Mouse (Mus musculus) kidney, postnatal 25 days (tissue): Measurements from ENCODE around the gene Metrnl.
"Not testable (repeated sequence)": the region's sequence is repeated elsewhere in the genome, so short reads cannot be mapped to it uniquely, and the experiment has no call there.

ENCODE experiments used
- DNase-seq, 2 experiments: peaks; one replicate each; pipeline ENCODE4 v3.0.0; 2021; ENCODE audit warnings: mixed read lengths in 2 of 2

The Metrnl gene

DNA sequence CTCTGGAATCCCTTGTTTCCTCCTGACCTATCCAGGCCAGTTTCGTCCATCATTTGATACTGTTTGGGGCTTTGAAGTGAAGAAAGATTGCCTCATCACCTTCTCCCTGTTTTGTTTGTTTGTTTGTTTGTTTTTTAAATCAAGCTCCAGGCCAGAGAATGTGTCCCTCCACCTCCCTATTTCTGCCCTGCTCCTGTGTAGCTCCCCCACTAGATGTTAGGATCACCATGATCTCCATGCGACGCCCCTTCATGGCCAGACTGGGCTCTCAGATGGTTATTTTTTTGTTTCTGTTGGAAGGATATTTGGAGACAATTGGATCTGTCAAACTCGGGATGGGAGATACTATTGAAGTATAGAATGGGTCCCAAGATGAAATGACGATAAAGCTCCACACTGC, at the start of gene Metrnl:
Gene Metrnl, plus strand, starts transcription at position 301 of the 400 bp plus-strand sequence.
- DNase-seq: no peak

DNA sequence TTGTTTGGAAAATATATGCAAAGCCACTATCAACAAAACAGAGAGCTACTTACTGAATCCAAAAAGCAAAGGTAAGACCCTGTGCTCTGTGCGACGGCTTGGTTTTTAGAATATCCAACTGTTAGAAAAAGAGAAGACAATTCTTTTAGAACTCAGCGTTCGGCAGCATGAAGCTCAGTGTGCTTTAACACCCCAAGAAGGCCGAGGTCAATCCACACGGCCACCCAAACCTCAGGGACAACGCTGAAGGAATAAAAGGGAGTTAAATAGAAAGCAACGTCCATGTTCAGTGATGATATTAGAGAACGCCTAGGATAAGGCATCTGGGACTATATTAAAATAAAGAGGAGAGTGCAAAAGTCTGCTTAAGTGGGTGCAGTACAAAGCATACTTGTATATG, 49.8 kb upstream of the Metrnl start:
- no peak for DNase-seq

DNA sequence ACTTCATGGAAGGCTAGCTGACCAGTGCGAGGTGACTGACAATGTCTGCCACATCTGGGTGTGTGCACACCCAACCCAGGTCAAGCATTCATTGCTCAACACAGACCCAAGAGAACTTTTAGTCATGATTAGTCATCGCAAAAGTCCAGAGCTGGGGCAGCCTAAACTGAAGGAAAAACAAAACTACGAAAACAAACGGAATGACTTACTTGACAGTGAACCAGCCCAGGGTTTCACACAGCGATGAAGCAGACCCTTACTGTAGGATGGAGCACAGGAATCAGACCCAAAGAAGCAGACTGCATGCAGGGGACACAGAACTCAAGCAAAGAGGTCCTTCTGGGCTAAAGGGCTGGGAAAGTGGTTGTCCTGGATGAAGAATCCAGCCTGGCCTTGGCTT, 49.4 kb upstream of the Metrnl start:
- no peak for DNase-seq

DNA sequence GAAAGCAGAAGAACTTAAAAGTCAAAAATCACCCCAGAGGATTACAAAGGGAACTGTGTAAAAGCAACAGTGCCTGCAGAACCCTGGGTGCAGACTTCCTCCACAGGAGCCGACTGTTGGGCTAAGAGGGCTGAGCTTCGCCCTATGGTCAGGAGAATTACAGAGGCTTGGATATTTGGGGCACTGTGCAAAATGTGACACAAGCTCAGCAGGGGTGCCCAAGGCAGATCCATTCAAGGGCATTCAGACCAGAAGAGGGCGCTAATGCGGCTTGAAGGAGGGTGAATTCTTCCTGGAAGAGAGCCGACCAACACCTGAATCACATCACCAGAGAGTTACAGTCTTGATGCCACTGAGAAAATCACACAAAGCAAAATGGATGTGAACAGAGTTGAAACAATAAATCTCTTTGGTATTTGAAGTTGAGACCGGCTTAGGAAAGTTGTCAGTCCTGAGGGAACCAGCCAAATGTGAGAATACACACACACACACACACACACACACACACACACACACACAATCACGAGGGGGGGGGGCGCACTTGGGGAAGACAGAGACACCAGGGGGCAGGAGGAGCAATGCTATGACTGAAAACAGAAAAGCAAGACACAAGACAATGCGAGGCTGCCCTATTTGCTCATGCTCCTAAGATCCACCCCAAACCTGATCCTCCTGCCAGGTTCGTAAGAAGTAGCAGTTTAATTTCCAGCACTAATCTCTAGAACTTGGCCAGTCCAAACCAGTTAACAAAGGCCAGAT, 48.6 kb upstream of the Metrnl start:
- peak; percentile 85 to 92 for DNase-seq

DNA sequence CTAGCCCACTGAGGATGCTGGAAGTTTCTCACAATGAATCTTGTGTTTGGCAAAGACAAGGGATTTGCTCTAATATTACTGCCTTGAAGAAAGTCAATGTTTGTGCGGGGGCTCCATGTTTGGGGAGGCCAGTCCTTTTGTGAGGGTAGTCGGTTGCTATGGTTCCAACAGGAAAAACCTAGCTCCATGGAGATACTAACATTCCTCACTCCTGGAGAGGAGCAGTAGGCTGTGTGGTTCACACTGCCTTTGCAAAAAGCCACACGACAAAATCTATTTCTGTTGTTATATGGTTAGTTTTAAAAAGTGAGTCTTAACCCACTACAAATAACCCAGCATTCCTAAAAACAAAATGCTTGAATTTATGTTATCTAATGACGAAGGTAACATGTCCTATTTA, 47.7 kb upstream of the Metrnl start:
- no peak for DNase-seq

DNA sequence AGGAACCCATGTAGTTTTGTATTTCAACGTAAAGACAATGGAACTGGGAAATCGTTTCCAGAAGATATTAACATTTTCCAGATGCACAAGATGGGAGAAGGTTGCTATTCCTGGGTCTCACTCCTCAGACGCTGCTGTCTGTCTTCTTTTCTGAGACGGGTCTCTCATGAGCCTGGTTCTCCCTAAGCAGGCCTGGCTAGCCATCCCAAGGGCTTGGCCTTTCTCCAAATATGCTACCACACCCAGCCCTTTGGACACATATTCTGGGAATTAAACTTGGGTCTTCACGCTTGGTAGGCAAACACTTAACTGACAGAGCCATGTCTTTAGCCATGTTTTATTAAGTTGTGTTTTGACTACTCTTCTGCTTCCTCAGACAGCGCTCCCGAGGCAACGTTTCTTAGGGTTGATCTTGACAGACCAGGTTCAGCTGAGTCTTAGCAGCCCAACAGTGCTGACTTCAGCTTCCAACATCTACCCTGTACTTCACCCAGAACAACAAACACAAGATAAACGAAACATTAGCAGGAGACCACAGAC, 46.9 kb upstream of the Metrnl start:
- no peak for DNase-seq

DNA sequence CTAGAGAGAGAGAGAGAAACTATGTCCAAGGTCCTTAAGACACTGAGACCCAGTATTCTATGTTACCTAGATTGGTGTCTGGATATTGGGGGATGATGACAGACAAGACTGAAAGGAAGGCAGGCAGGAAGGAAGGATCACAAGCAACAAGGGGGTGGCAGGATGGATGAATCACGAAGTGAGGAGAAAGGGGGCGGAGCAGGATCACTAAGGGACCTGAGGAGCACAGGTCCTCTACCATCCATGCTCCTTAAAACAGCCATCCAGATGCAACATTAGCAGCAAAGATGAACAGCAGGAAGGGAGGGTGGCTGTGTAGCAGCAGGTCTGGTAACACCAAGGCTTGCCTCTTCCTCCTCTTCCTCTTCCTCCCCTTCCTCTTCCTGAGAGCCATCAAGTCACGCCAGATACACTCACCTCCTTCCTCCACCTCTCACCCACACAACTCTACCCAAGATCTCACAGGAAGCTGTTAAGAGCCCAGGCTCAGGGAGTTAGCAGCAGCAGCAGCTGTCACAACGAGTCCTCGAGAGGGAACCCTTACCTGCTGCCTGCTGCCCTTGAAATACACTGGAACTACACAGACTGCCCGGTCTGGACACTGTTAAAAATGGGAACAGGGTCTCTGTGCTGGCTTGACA, 46.1 kb upstream of the Metrnl start:
- no peak for DNase-seq

DNA sequence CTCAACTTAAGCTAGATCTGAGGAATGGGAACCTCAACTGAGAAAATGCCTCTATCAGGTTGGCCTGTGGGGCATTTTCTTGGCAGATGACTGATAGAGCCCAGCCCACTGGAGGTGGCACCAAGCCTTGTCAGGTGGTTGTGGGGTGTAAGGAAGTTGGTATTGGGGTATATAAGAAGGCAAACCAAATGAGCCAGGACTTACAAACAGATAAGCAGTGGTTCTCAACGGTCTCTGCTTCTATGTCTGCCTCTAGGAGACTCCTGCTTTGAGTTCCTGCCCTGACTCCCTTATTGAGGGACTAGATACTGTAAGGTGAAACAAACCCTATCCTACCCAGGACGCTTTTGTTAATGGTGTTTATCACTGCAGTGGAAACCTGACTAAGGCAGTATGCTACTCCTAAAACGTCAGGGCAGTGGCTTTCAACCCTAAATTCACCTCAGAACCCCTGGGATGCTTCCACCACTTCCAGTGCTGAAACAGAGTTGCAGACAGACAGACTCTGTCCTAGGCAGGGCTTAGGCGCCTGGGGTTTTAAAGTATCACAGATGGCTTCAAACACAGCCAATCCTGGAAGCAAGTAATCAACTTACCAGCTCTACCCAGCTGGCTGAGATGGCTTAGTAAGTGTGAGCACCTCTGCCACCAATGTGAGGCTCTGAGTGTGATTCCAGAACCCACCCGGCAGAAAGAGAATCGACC, 45.4 kb upstream of the Metrnl start:
- no peak for DNase-seq

DNA sequence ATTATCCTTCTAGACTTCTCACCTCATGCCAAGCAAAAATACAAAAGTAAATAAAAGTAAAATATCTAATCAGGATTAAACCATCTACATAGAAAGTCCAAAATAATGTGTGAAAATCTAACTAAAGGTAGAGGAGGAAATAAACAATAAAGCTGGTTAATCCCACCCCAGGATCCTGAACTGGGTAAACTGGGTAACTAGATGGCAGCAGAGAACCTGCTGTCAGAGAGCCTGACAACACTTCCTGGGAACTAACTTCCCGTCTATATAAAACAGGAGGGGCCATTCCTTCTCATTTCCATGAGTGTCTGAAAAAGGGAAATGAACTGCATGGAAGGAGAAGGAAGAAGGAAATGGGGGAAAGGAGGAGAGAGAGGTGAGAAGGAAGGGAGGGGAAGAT, 43.2 kb upstream of the Metrnl start:
- DNase-seq: no peak

DNA sequence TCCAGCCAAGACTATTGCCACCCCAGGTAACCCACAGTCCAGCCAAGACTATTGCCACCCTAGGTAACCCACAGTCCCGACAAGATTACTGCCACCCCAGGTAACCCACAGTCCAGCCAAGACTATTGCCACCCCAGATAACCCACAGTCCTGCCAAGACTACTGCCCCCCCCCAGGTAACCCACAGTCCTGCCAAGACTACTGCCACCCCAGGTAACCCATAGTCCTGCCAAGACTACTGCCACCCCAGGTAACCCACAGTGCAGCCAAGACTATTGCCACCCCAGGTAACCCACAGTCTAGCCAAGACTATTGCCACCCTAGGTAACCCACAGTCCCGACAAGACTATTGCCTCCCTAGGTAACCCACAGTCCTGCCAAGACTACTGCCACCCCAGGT, 40.7 kb upstream of the Metrnl start:
- DNase-seq: not testable (repeated sequence)

DNA sequence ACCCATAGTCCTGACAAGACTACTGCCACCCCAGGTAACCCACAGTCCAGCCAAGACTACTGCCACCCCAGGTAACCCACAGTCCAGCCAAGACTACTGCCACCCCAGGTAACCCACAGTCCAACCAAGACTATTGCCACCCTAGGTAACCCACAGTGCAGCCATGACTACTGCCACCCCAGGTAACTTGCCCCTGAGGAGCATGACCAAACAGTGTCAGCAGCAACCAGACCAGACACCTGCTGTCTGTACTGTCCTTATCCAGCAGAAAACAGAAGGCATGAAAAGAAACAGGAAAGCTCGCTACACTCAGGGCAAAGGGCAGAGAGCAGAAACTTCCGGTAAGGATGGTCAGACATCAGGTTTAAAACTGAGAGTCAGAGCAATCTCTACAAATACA, 40.2 kb upstream of the Metrnl start:
- no peak for DNase-seq

DNA sequence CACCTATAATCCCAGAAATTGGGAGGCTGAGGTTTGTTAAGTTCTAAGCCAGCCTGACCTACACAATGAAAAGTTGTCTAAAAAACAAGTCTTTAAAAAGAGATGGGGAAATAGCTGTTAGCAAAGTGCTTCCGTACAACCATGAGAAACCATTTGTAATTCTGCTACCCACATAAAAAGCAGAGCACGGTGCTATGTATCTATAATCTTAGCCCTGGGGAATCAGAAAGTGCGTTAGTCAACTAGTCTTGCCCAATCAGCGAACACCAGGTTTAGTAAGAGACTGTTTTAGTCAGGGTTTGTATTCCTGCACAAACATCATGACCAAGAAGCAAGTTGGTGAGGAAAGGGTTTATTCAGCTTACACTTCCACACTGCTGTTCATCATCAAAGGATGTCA, 33.8 kb upstream of the Metrnl start:
- DNase-seq: no peak

DNA sequence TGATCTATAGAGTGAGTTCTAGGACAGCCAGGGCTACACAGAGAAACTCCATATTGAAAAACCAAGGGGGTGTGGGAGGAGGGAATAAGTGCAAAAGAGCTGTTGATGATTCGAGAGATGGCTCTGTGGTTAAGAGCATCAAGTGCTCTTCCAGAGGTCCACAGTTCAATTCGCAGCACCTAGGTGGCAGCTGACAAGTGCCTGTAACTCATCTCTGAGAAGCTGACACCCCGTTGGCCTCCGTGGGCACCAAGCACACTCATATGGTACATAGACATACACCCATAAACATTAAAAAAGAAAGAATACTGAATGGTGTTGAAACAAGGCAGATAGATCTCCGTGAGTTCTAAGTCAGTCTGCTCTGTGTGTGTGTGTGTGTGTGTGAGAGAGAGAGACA, 32.6 kb upstream of the Metrnl start:
- no peak for DNase-seq

DNA sequence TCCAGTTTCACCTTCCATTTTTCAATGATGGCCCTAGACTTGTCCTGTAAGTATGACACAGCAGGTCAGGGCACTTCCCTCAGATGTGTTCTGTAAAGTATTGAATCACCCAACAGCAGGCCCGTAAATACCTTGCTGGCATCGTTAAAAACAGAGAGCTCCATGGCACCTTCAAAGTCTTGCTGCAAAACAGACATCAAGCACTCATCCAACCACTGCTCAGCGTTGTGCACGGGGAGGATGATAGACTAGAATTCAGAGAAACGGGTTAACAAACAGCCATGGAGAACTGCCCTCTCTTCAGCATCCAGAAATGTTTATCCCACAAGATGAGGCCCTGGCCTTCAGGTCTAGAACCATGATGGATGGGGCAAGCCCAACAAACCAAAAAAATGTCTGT, 30.4 kb upstream of the Metrnl start:
- DNase-seq: no peak

DNA sequence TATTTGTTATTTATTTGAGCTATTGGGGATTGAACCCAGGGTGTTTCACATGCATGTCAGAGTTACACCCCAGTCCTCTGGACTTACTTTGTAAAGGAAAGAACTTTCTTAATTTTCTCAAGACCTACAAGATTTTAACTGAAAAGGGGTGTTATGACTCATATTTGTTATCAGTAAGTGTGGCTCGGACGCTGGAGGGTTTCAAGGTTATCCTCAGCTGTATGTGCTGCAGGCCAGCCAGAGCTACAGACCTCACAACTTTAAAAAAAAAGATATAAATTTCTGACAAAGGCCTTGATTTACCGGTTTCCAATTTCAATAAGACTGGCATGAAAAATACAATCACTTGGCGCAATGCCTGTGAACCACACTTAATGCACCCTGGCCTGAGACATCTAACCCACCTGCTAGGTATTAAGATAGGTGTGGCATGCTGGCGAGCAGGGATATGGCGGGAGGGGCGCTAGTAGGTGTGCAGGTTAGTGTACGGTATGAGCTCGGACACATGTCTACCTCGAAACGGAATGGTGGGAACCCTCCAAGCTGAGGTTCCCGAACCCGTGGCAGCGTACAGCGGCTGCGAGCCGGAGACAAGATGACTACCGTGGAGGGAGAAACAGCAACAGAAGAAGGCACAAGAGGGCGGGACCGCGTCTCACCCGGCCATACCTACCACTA, 28.9 kb upstream of the Metrnl start:
- DNase-seq: no peak

DNA sequence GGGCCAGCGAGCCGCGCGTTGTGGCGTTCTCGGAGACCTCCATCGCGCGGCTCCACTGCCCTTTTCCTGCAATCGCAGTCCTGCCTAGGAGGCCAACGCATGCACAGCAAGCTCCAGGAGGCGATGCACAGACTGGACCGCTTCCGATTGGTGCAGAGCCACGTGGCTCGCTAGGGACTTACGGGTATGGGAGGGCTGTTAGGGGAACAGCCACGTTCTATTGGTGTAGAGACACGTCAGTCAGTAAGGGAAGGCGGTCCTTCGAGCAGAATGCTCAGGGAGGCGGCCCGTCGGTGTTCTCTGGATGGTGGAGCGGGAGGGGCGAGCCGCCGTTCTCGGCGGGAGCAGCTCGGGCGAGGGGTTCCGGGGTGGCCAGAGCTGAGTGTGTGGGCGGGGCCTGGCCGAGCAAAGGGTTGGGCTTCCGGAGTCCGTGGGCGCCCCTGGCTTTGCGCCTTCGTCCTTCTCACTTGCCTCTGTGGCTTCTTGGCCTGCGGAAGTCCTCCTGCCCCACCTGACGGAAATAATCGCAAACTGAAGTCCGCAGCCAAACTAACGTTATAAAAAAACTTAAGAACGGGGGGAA, 28.3 kb upstream of the Metrnl start, which contains the start of gene B3gntl1:
Gene B3gntl1, minus strand, starts transcription at position 164 of the 583 bp plus-strand sequence.
- peak; percentile 99 for DNase-seq

DNA sequence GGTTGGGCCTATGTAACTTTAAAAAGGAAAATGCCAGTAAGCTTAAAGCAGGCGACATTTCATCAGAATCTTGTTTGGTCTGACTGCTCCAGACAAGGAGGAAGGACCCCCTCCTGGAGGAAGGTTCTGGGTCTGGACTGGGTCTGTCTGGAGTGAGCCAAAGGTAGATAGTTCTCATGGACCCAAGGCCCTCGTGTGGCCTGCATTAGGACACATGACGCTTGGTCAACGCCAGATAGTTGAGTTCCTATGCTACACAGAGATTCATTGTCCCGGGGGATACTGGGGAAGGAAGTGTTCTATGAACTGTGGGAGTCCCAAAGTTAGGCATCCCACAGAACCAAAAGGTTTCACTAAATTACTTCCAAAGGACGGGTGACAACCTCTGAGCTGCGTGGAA, 27.7 kb upstream of the Metrnl start:
- peak in 1 of 2 experiments; percentile 17 for DNase-seq

DNA sequence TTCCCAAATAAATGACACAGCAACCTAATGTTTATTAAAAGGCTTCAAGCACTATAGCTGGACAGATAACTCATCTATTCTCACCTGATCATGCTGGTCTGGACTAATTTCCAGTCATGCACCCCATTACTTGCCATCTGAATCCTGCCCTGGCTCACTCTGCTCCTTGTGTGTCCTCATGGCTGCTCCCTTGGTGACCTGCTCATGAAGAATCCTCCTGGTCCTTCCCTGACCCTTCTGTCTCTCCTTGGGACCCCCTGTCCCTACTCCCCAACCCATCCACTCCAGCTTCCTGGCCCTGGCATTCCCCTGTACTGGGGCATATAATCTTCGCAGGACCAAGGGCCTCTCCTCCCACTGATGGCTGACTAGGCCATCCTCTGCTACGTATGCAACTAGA, 24.5 kb upstream of the Metrnl start:
- DNase-seq: no peak

DNA sequence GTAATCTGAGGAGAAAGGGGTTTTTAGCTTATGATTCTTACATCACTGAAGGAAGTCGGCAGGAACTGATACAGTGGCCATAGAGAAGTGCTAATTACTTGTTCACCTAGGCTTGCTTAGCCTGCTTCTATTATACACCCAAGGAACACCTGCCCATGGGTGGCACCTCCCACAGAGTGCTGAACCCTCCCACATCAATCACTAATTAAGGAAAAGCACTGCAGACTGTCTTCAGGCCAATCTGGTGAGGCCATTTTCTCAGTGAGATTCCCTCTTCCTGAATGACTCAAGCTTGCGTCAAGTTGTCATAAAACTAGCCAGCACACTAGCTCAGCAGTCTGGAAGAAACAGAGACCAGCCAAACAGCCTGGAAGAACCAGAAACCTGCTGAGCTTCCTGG, 21.8 kb upstream of the Metrnl start:
- DNase-seq: no peak

DNA sequence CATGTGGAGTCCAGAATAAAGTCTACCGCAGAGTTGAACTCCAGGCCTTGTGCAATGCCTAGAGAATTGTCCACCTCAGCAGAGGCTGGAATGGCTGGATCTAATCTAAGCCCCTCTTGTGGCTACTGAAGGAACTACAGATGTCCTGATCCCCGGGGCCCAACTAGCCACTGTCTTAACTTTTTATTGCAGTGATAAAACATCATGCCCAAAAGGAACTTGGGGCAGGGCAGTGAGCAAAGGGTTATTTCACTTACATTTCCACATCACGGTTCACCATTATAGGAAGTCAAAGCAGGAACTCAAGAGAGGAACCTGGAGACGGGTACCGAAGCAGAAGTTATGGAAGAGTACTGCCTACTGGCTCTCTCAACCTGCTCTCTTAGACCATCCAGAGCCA, 20.6 kb upstream of the Metrnl start:
- DNase-seq: peak; percentile 47 to 56

DNA sequence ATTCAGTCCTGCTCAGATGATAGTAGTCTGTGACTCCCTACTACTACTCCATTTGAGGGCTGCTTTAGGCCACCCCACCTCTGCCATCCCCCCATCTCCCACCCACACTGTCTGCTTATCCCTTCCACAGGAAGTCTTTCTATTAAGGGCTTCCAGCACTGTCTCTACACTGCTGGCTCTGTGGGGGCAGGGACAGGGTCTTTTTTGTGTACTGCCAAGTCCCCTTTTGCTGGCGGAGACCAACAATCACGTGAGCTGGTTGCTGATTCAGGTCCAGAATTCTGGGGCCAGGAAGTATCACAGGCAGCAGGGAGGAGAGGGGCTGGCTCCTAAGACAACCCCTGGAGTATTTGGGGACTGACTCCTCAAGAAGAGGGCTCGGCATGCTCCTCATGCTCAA, 18.1 kb upstream of the Metrnl start:
- peak; percentile 24 to 47 for DNase-seq

DNA sequence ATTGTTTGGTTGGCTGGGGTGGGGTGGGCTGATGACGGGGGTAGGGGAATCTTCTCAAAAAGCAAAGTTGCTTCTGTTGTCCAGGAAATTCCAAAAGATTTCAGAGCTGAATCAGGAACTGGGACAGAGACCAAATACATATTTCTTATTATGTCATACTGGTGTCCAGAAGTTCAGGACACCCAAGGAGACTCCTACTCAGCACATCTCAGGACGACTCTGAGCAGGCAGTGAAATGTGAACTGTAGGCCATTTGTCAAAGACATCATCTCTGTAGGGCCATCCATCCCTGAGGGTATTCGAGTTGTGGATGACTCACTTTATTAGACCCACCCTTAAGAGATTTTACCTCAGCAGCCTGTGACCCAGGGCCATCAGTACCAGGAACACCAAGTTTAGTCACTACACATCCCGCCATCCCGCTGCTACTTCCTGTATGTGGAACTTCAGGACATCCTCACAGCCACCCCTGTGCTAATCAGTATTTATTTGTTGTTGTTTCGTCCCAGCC, 15.8 kb upstream of the Metrnl start:
- peak; percentile 46 to 76 for DNase-seq
